Mouse (Mus musculus) retina, adult 2 months (tissue): Measurements from ENCODE around the gene Zmynd8.

ENCODE experiments used
- DNase-seq: peaks from one replicate; pipeline ENCODE4 v3.0.0-alpha.2; 2012; ENCODE audit warnings: low read depth, low spot score

The Zmynd8 gene

GRCm38 (mm10) chr2:165748426-165748825 lies 150.4 kb downstream of the Zmynd8 start:
- no peak for DNase-seq

GRCm38 (mm10) chr2:165747975-165748374 lies 150.8 kb downstream of the Zmynd8 start:
- no peak for DNase-seq

- DNase-seq = peak; percentile 63
Measured at GRCm38 (mm10) chr2:165745306-165746098, 153.3 kb downstream of the Zmynd8 start.

GRCm38 (mm10) chr2:165742210-165742786 lies 156.5 kb downstream of the Zmynd8 start:
- DNase-seq = no peak

GRCm38 (mm10) chr2:165741526-165742050 lies 157.2 kb downstream of the Zmynd8 start:
- DNase-seq = no peak

- no peak for DNase-seq
Measured at GRCm38 (mm10) chr2:165740982-165741381, 157.8 kb downstream of the Zmynd8 start.

GRCm38 (mm10) chr2:165740381-165740780 lies 158.4 kb downstream of the Zmynd8 start:
- no peak for DNase-seq

- DNase-seq = no peak
Measured at GRCm38 (mm10) chr2:165736297-165736696, 162.5 kb downstream of the Zmynd8 start.
